Mouse (Mus musculus) urinary bladder, postnatal 10 days (tissue): ENCODE results near the gene Tmcc3.

Experiments used
- DNase-seq: peaks from one replicate; pipeline ENCODE4 v3.0.0; 2022; ENCODE audit warnings: low spot score

The Tmcc3 gene

GRCm38 (mm10) chr10:94415950-94416844 is 104.4 kb downstream of the Tmcc3 start:
- no peak for DNase-seq

DNA sequence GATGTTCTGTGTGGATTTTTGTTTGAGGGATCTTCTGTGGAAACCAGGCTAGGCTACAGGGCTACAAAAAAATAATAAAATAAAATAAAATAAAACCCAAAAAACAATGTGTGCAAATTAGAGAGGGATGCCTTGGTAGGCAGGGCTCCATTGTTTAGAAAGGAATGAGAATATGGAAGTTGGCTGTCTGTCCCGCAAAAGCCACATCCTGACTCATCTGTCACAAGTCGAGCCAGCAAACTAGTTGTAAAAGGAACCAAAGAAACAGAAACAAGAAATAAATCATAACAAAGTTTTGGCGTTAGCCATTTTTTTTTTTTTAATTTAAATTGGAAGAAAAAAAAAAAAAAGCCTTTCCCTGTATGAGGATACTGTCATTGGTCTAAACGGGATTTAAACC is 105.9 kb downstream of the Tmcc3 start:
- no peak for DNase-seq

DNA sequence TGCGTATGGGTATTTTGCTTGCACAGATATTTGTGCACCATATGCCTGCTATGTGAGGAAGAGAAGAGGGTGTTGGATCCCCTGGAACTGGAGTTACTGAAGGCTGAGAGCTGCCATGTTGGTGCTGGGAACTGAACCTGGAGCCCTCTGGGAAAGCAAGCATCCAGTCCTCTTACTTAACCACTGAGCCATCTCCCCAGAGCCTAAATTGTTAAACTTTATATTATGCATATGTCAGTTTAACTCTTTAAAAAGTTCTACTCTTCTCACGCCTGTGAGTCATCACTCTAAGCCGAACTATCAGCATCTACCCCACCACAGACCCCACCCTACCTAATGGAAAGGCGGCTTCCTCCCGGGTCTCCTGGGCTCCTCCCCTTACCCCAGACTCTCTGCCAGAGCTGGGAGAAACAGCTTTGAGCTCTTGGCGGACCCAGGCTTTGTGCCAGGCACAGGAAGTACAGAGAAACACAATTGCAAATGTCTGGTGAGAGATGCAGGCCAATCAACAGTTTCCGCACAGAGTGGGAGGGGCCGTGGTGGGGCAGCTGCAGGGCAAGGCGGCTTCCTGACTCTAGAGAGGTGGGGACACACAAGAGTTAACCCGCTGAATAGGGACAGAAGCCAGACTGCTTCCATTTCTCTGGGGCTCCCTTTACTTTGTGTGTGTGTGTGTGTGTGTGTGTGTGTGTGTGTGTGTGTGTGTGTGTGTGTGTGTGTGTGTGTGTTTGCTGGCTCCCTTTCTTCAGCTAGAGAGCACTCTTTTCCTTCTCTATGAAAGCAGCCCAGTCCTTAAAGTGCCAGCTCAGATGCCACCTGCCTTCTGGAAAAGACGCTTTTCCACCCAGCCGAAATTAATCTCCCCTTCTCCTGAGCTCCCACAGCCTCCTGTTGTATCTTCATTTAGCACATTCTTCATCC is 114.5 kb downstream of the Tmcc3 start:
- no peak for DNase-seq

- DNase-seq = no peak
These were observed 115.1 kb downstream of the Tmcc3 start for GRCm38 (mm10) chr10:94426921-94427270.

DNA sequence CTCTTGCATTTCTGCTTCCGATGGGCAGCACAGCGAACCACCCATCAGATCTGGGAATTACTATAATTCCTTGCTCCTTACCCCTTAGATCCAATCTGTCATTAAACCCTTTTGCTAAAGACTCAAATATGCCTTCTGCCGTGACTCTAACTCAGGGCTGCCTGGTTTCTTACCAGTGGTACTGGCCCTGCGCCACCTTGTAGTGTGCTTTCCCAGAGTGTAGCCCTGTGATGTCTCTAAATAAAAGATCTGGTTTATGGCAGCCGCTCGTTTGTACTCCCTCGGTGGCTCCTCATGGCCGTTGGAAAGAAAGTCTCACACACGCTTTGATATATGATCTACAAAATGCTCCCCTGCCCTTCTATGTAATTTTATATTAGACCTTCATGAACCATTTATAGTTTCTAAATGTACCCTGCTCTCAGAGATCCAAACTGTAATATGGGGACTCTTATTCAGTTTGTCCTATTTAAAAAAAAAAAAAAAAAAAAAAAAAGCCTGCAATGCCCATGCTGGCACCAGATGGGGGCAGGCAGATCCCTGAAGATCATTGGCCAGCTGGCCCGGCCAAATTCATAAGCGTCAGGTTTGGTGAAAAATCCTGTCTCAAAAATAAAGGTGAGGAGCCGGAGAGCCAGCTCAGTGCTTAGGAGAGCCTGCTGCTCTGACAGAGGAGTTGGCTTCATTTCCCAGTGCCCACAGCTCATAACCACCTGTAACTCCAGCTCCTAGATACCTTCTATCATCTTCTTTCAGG is 116.6 kb downstream of the Tmcc3 start:
- no peak for DNase-seq

DNA sequence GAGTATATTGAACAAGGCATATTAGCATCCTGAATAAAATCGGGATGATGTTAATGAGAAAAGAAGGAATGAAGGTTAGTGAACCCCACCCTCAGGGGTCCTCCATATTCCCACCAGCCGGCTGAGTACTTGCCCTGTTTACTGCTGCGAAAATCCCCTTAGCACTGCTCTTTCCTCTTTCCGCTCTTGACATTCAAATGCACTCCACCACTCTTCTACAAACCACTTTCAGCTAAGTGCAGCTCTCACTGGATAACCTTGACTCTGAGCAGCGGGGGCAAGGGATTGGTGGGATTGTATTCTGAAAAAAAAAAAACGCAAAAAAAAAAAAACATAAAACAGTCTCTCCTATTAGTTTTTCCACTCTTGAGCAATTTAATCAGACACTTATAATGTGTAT is 118.8 kb downstream of the Tmcc3 start:
- DNase-seq = no peak

- no peak for DNase-seq
These were observed 121.2 kb downstream of the Tmcc3 start for GRCm38 (mm10) chr10:94432933-94433332.

DNA sequence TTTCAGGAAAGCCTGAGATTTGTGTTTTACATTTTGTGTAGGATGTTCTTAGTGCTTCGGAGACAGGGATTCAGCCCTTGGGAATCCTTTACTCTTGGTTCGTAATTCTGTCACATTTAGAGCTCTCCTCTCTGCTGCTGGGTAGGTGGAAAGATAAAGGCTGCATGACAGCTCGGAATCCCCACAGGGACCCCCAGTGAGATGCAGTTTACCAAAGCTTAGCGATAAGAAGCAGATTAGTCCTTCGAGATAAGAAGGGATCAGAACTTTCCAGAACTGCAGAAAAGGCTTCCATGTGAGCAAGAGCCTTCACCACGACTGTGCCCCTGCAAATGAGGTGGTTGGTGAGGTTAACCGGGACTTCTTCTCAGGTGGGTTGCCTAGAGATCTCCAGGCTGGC is 122.2 kb downstream of the Tmcc3 start:
- no peak for DNase-seq

DNA sequence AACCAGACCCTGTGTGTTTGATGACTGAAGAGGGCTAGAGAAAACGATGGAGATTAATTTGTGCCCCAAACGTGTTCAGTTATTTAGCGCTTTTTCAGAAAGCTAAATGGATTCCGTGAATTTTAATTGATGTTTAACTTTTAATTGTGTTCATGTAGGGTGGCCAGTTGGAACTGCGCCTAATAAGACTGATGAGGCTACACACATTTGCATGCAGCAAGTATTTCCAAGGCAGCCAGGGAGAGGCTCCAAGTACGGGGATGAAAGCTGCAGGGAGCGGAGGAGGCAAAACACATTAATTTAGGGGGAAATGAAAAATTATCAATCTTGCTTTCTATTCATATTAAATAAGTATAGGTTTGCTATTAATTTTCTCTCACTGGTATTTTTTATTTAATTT is 131.0 kb downstream of the Tmcc3 start:
- DNase-seq = no peak

GRCm38 (mm10) chr10:94443453-94443852 is 131.7 kb downstream of the Tmcc3 start:
- DNase-seq = no peak

DNA sequence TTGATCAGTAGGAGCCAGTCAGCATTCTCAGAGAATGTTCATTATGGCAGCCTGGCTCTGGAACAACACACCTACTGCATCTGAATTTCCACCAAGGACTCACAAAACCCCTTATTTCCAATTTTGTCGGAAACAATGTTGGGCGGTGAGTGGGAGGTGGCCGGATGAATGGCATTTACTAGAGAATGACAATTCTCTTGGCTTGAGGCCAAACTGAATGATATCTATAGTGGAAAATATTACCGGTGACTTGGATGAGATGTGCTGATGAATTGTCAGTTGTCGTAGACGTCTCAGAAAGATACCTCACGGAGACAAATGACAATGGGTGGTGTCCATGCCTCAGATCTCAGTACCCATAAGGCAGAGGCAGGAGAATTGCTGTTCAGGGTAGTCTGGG is 133.4 kb downstream of the Tmcc3 start:
- DNase-seq = no peak

- no peak for DNase-seq
These were observed 134.7 kb downstream of the Tmcc3 start for GRCm38 (mm10) chr10:94446379-94447008.

DNA sequence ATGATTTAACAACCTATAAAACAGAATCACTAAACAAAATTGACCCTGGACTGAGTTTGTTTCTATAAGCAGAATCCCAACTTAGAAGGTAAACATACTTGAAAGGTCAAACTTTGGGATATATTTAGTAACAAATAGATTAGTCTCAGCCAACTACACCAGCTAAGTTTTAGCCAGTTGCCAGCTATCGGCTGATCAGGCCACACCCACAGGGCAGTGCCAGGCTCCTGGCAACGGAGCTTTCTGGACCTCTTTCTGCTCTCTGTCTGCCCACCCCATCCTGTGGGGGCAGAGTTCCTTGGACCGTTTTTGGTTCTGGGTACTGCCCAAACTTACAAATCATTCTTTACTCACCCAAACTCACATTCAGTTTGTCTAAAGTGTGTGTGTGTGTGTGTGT is 137.9 kb downstream of the Tmcc3 start:
- no peak for DNase-seq

GRCm38 (mm10) chr10:94450781-94451180 is 139.0 kb downstream of the Tmcc3 start:
- no peak for DNase-seq

DNA sequence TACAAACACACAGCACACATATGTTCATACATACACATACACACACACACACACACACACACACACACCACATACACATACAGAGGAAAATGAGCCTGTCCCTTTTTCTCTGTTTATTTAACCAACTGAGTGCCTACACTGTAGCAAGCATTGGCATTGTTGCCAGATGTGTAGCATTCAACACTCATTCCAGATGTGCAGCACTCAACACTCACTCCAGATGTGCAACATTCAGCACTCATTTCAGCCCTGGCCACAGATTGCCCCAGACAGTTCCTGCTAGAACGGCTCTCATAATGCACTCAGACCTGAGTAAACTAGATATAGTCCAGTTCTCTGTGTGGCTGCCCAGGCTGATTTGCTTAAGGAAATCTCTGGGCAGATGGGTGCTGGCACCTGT is 145.7 kb downstream of the Tmcc3 start:
- no peak for DNase-seq

DNA sequence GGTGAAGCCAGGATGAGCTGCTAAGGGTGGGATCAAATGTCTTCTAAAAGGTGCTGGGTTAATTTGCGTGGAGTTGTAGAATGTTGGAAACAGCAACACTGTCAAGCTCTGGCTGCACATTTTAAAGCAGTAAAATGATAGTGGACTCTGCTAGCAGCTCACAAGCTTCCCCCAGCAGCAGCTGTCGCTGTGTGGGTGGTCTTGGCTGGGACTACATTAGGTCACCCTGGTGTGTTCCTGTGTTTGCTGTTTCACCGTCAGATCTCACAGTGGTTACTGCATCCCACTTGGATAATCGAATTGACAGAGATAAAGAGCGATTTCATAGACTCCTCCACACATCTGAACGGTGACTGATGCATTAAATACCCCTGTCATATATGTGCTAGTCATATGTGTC is 146.9 kb downstream of the Tmcc3 start:
- no peak for DNase-seq

- DNase-seq = no peak
These were observed 149.6 kb downstream of the Tmcc3 start for GRCm38 (mm10) chr10:94461378-94461777.

GRCm38 (mm10) chr10:94461871-94462270 is 150.1 kb downstream of the Tmcc3 start:
- DNase-seq = no peak

- peak; percentile 33 for DNase-seq
These were observed 150.8 kb downstream of the Tmcc3 start for GRCm38 (mm10) chr10:94462386-94463064.

GRCm38 (mm10) chr10:94463410-94463809 is 151.7 kb downstream of the Tmcc3 start:
- no peak for DNase-seq

DNA sequence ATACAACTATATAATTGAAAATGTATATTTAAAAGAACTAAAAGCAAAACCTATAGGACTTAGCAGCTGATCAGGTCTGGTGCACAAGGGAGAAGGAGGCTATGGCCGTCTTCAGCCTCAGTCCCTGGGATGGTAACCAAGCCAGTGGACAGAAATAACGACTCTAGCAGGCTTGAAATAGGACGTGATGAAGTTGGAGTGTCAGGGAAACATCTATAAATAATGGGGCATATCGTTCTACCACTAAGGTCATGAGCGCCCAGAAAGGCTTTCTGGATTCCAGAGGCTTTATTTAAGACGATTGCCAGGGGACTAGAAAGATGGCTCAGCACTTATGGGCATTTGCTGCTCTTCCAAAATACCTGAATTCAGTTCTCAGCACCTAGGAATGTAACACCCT is 153.9 kb downstream of the Tmcc3 start:
- no peak for DNase-seq
